Mouse (Mus musculus) kidney, postnatal 4 days (tissue): Measurements from ENCODE around the gene Mbnl3.

ENCODE experiments used
- DNase-seq, 2 experiments: peaks; one replicate each; pipeline ENCODE4 v3.0.0; 2021; ENCODE audit warnings: mixed read lengths in 2 of 2

Mbnl3 gene

GRCm38 (mm10) chrX:51206432-51206831, at the start of gene Mbnl3:
TSS of gene Mbnl3 (minus strand) at chrX:51206532.
- DNase-seq: no peak

- peak; percentile 67 to 78 for DNase-seq
Observed at GRCm38 (mm10) chrX:51205548-51206324, 596 bp downstream of the Mbnl3 start.

- peak; percentile 52 to 72 for DNase-seq
Observed at GRCm38 (mm10) chrX:51204626-51205547, 1.4 kb downstream of the Mbnl3 start.

- DNase-seq: no peak
Observed at GRCm38 (mm10) chrX:51197012-51197411, 9.3 kb downstream of the Mbnl3 start.

- no peak for DNase-seq
Observed at GRCm38 (mm10) chrX:51171914-51172313, 34.4 kb downstream of the Mbnl3 start.

GRCm38 (mm10) chrX:51171413-51171812, 34.9 kb downstream of the Mbnl3 start:
- peak; percentile 23 to 39 for DNase-seq

- DNase-seq: no peak
Observed at GRCm38 (mm10) chrX:51170404-51170803, 35.9 kb downstream of the Mbnl3 start.

GRCm38 (mm10) chrX:51169476-51170045, 36.8 kb downstream of the Mbnl3 start:
- no peak for DNase-seq

- DNase-seq: no peak
Observed at GRCm38 (mm10) chrX:51167976-51168375, 38.4 kb downstream of the Mbnl3 start.

- no peak for DNase-seq
Observed at GRCm38 (mm10) chrX:51164766-51165165, 41.6 kb downstream of the Mbnl3 start.

- DNase-seq: no peak
Observed at GRCm38 (mm10) chrX:51148436-51148835, 57.9 kb downstream of the Mbnl3 start.

GRCm38 (mm10) chrX:51146351-51146750, 60.0 kb downstream of the Mbnl3 start:
- DNase-seq: peak; percentile 9 to 35

- no peak for DNase-seq
Observed at GRCm38 (mm10) chrX:51140055-51140454, 66.3 kb downstream of the Mbnl3 start.

GRCm38 (mm10) chrX:51131325-51131724, 75.0 kb downstream of the Mbnl3 start:
- no peak for DNase-seq

GRCm38 (mm10) chrX:51102748-51103147, 103.6 kb downstream of the Mbnl3 start:
- DNase-seq: no peak

- DNase-seq: no peak
Observed at GRCm38 (mm10) chrX:51084972-51085371, 121.4 kb downstream of the Mbnl3 start.

GRCm38 (mm10) chrX:51084211-51084610, 122.1 kb downstream of the Mbnl3 start:
- DNase-seq: no peak

- peak; percentile 44 to 49 for DNase-seq
Observed at GRCm38 (mm10) chrX:51076744-51077143, 129.6 kb downstream of the Mbnl3 start.
